Mouse (Mus musculus) intestine, embryonic 15.5 days (tissue): Measurements from ENCODE around the gene Wdhd1. TPM values are rescaled to one million over a fixed set of nuclear protein-coding genes. Genes with fewer than 3 reads are reported as not detected.

Experiments
- ATAC-seq: fragments of 200-750 bp; cut with Nextera tagmentation; 2 replicates; pipeline ENCODE4 v1.8.0; 2017; ENCODE audit warnings: moderate TSS enrichment, moderate library complexity
- H3K27ac ChIP-seq: fragments of 300-500 bp; sonication (generic); 2 replicates; pipeline ENCODE4 v1.5.1; 2015; ENCODE audit warnings: mild to moderate bottlenecking, inconsistent platforms
- H3K27me3 ChIP-seq: fragments of 300-500 bp; sonication (generic); replicated peaks from 2 replicates; pipeline ENCODE4 v1.6.1; 2015; ENCODE audit warnings: inconsistent platforms
- H3K36me3 ChIP-seq: fragments of 300-500 bp; sonication (generic); 2 replicates; pipeline ENCODE4 v1.6.1; 2015; ENCODE audit warnings: inconsistent platforms
- H3K4me1 ChIP-seq: fragments of 300-500 bp; sonication (generic); replicated peaks from 2 replicates; pipeline ENCODE4 v1.6.1; 2015; ENCODE audit warnings: inconsistent platforms
- H3K4me2 ChIP-seq: fragments of 300-500 bp; sonication (generic); replicated peaks from 2 replicates; pipeline ENCODE4 v1.6.1; 2015; ENCODE audit warnings: mild to moderate bottlenecking, inconsistent platforms
- H3K4me3 ChIP-seq: fragments of 300-500 bp; sonication (generic); replicated peaks from 2 replicates; pipeline ENCODE4 v1.5.1; 2015; ENCODE audit warnings: inconsistent platforms
- H3K9ac ChIP-seq: fragments of 300-500 bp; sonication (generic); 2 replicates; pipeline ENCODE4 v1.6.1; 2015; ENCODE audit warnings: inconsistent platforms
- H3K9me3 ChIP-seq: fragments of 300-500 bp; sonication (generic); 2 replicates; pipeline ENCODE4 v1.6.1; 2016; ENCODE audit warnings: inconsistent platforms
- WGBS: fragments of 180-500 bp; shearing (Covaris S2); methylation state at CpG from one replicate; pipeline ENCODE4 v1.1.7; 2015; 5-methylcytosine and 5-hydroxymethylcytosine counted together
- polyA plus RNA-seq: library from polyadenylated mRNA; unstranded; fragments of >200 nt; fragmentation: Nextera tagmentation; extraction: Ambion mirVana; gene quantifications from 2 replicates; pipeline ENCODE4 v1.2.1, GENCODE M21; 2015

The Wdhd1 gene
- polyA plus RNA-seq, 1 experiment from 2014 or later = 28.4 TPM

GRCm38 (mm10) chr14:47275417-47275816 is 1.2 kb downstream of the Wdhd1 start:
- no peak for ATAC-seq
- WGBS = 22% methylated on average over 3 of the region's 3 CpGs
- Histone ChIP-seq H3K4me2 (peak overlapping the region; percentile 75), H3K27me3 (no peaks in the 10 kb centered on the region), H3K4me3 (peak overlapping the region; percentile 81), H3K9me3 (no peaks in the 10 kb centered on the region), H3K9ac (peak overlapping the region; percentile 83; the same call in 1 of the 2 replicates), H3K27ac (no peak overlapping the region), H3K4me1 (0 out of 2 replicates have a peak, but pooled peaks cover 4% of the 10 kb centered on the region), H3K36me3 (no peaks in the 10 kb centered on the region)

- Histone ChIP-seq H3K27ac (no peak overlapping the region), H3K9me3 (no peaks in the 10 kb centered on the region), H3K4me1 (0 out of 2 replicates have a peak, but pooled peaks cover 4% of the 10 kb centered on the region), H3K27me3 (no peaks in the 10 kb centered on the region), H3K4me2 (no peak overlapping the region), H3K9ac (no peak overlapping the region), H3K36me3 (peaks cover 4% of the 10 kb centered on the region; the same call in 1 of the 2 replicates), H3K4me3 (no peak overlapping the region)
- whole genome bisulfite sequencing = 89% methylated on average over 3 of the region's 3 CpGs
- no peak for ATAC-seq
Observed at GRCm38 (mm10) chr14:47273751-47274150, 2.9 kb downstream of the Wdhd1 start.

- Histone ChIP-seq H3K27ac (no peak overlapping the region), H3K4me1 (no peaks in the 10 kb centered on the region), H3K9me3 (no peaks in the 10 kb centered on the region), H3K4me2 (no peak overlapping the region), H3K9ac (no peak overlapping the region), H3K36me3 (peaks cover 9% of the 10 kb centered on the region), H3K27me3 (no peaks in the 10 kb centered on the region), H3K4me3 (no peak overlapping the region)
- ATAC-seq = no peak
- WGBS = 94% methylated on average over 2 of the region's 2 CpGs
Observed at GRCm38 (mm10) chr14:47269706-47270105, 7.0 kb downstream of the Wdhd1 start.

- 89% methylated on average over 4 of the region's 4 CpGs for WGBS
- Histone ChIP-seq H3K4me1 (no peaks in the 10 kb centered on the region), H3K9ac (no peak overlapping the region), H3K9me3 (no peaks in the 10 kb centered on the region), H3K4me2 (no peak overlapping the region), H3K27me3 (no peaks in the 10 kb centered on the region), H3K36me3 (peaks cover 9% of the 10 kb centered on the region), H3K27ac (no peak overlapping the region), H3K4me3 (no peak overlapping the region)
- no peak for ATAC-seq
Observed at GRCm38 (mm10) chr14:47269056-47269455, 7.6 kb downstream of the Wdhd1 start.

GRCm38 (mm10) chr14:47265829-47266228 is 10.8 kb downstream of the Wdhd1 start:
- no peaks in the 10 kb centered on the region for H3K9me3 ChIP-seq
- no peak overlapping the region for H3K4me3 ChIP-seq
- H3K36me3 ChIP-seq = peaks cover 12% of the 10 kb centered on the region
- no peak overlapping the region for H3K9ac ChIP-seq
- no peaks in the 10 kb centered on the region for H3K4me1 ChIP-seq
- no peak overlapping the region for H3K4me2 ChIP-seq
- 94% methylated on average over 8 of the region's 8 CpGs for WGBS
- no peaks in the 10 kb centered on the region for H3K27me3 ChIP-seq
- ATAC-seq = no peak
- H3K27ac ChIP-seq = no peak overlapping the region

GRCm38 (mm10) chr14:47264866-47265265 is 11.8 kb downstream of the Wdhd1 start:
- WGBS = 95% methylated on average over 3 of the region's 3 CpGs
- H3K4me2 ChIP-seq = no peak overlapping the region

GRCm38 (mm10) chr14:47249839-47250238 is 26.8 kb downstream of the Wdhd1 start:
- Histone ChIP-seq H3K36me3 (no peaks in the 10 kb centered on the region), H3K9me3 (no peaks in the 10 kb centered on the region), H3K4me1 (no peaks in the 10 kb centered on the region), H3K4me3 (no peak overlapping the region), H3K27ac (no peak overlapping the region), H3K9ac (no peak overlapping the region), H3K27me3 (no peaks in the 10 kb centered on the region), H3K4me2 (no peak overlapping the region)
- ATAC-seq = no peak
- WGBS = 84% methylated on average over 6 of the region's 6 CpGs

More at GRCm38 (mm10) chr14:47264866-47265265, 11.8 kb downstream of the Wdhd1 start:
- Histone ChIP-seq H3K4me3 (no peak overlapping the region), H3K9me3 (no peaks in the 10 kb centered on the region), H3K27ac (no peak overlapping the region), H3K4me1 (no peaks in the 10 kb centered on the region), H3K36me3 (peaks cover 12% of the 10 kb centered on the region), H3K27me3 (no peaks in the 10 kb centered on the region), H3K9ac (no peak overlapping the region)
- no peak for ATAC-seq

- Histone ChIP-seq H3K4me3 (no peak overlapping the region), H3K4me1 (no peaks in the 10 kb centered on the region), H3K9ac (no peak overlapping the region), H3K36me3 (peaks cover 4% of the 10 kb centered on the region; the same call in 1 of the 2 replicates), H3K27ac (no peak overlapping the region), H3K9me3 (no peaks in the 10 kb centered on the region), H3K4me2 (no peak overlapping the region), H3K27me3 (no peaks in the 10 kb centered on the region)
- no peak for ATAC-seq
- 60% methylated on average over 4 of the region's 4 CpGs for WGBS
Observed at GRCm38 (mm10) chr14:47242753-47243152, 33.9 kb downstream of the Wdhd1 start.

- H3K4me1 ChIP-seq = no peaks in the 10 kb centered on the region
- no peak for ATAC-seq
- no peak overlapping the region for H3K4me2 ChIP-seq
- H3K9me3 ChIP-seq = no peaks in the 10 kb centered on the region
- H3K27me3 ChIP-seq = no peaks in the 10 kb centered on the region
- WGBS = 93% methylated on average over 6 of the region's 6 CpGs
- H3K27ac ChIP-seq = no peak overlapping the region
- H3K9ac ChIP-seq = no peak overlapping the region
- H3K36me3 ChIP-seq = peaks cover 4% of the 10 kb centered on the region; the same call in 1 of the 2 replicates
- H3K4me3 ChIP-seq = no peak overlapping the region
Observed at GRCm38 (mm10) chr14:47241046-47241445, 35.6 kb downstream of the Wdhd1 start.

GRCm38 (mm10) chr14:47240600-47240999 is 36.1 kb downstream of the Wdhd1 start:
- no peak overlapping the region for H3K4me3 ChIP-seq
- H3K36me3 ChIP-seq = peaks cover 4% of the 10 kb centered on the region; the same call in 1 of the 2 replicates
- no peak overlapping the region for H3K4me2 ChIP-seq
- no peak overlapping the region for H3K27ac ChIP-seq
- no peaks in the 10 kb centered on the region for H3K4me1 ChIP-seq
- WGBS = 58% methylated on average over 1 of the region's 1 CpGs
- no peaks in the 10 kb centered on the region for H3K27me3 ChIP-seq
- no peak overlapping the region for H3K9ac ChIP-seq
- ATAC-seq = peak; percentile 71; the same call in 1 of the 2 replicates
- no peaks in the 10 kb centered on the region for H3K9me3 ChIP-seq

- Histone ChIP-seq H3K36me3 (peaks cover 4% of the 10 kb centered on the region; the same call in 1 of the 2 replicates), H3K4me1 (no peaks in the 10 kb centered on the region), H3K9me3 (no peaks in the 10 kb centered on the region), H3K27ac (no peak overlapping the region), H3K4me3 (no peak overlapping the region), H3K9ac (no peak overlapping the region), H3K27me3 (no peaks in the 10 kb centered on the region), H3K4me2 (no peak overlapping the region)
- no peak for ATAC-seq
- WGBS = 84% methylated on average over 4 of the region's 4 CpGs
Observed at GRCm38 (mm10) chr14:47237286-47237685, 39.4 kb downstream of the Wdhd1 start.

- Histone ChIP-seq H3K27ac (no peak overlapping the region), H3K4me2 (no peak overlapping the region), H3K4me3 (no peak overlapping the region), H3K36me3 (peaks cover 4% of the 10 kb centered on the region; the same call in 1 of the 2 replicates), H3K9me3 (no peaks in the 10 kb centered on the region), H3K4me1 (no peaks in the 10 kb centered on the region), H3K9ac (no peak overlapping the region), H3K27me3 (no peaks in the 10 kb centered on the region)
- no peak for ATAC-seq
- WGBS = 92% methylated on average over 7 of the region's 7 CpGs
Observed at GRCm38 (mm10) chr14:47236491-47236890, 40.2 kb downstream of the Wdhd1 start.

- ATAC-seq = no peak
- no peak overlapping the region for H3K4me3 ChIP-seq
- no peaks in the 10 kb centered on the region for H3K36me3 ChIP-seq
- no peaks in the 10 kb centered on the region for H3K4me1 ChIP-seq
- no peaks in the 10 kb centered on the region for H3K9me3 ChIP-seq
- WGBS = 63% methylated on average over 5 of the region's 5 CpGs
- no peak overlapping the region for H3K9ac ChIP-seq
- no peak overlapping the region for H3K4me2 ChIP-seq
- no peak overlapping the region for H3K27ac ChIP-seq
- H3K27me3 ChIP-seq = no peaks in the 10 kb centered on the region
Observed at GRCm38 (mm10) chr14:47234526-47235250, 42.0 kb downstream of the Wdhd1 start.
